Mouse (Mus musculus) lung, embryonic 16.5 days (tissue): ENCODE measurements at regions not wholly inside any gene's neighbourhood (a gene's known extent, or its start where the extent isn't known, plus 50 kb on each side); places are given as distances from the start of the nearest gene placed in this dataset.

ENCODE experiments used
- ATAC-seq: fragments of 200-750 bp; cut with Nextera tagmentation; 2 replicates; pipeline ENCODE4 v1.8.0; 2017; ENCODE audit warnings: low read depth, mild to moderate bottlenecking, moderate library complexity
- H3K27ac ChIP-seq: fragments of 300-500 bp; sonication (generic); 2 replicates; pipeline ENCODE4 v1.5.1; 2014; ENCODE audit warnings: mild to moderate bottlenecking, control low read depth, low read length
- H3K27me3 ChIP-seq: fragments of 300-500 bp; sonication (generic); 2 replicates; pipeline ENCODE4 v1.6.1; 2014; ENCODE audit warnings: low read depth, low read length, mixed read lengths; ENCODE audit not compliant: control insufficient read depth, insufficient read depth
- H3K36me3 ChIP-seq: fragments of 300-500 bp; sonication (generic); 2 replicates; pipeline ENCODE4 v1.6.1; 2014; ENCODE audit warnings: low read length; ENCODE audit not compliant: control insufficient read depth, insufficient read depth
- H3K4me1 ChIP-seq: fragments of 300-500 bp; sonication (generic); replicated peaks from 2 replicates; pipeline ENCODE4 v1.6.1; 2014; ENCODE audit warnings: low read length, mixed read lengths; ENCODE audit not compliant: control insufficient read depth, insufficient read depth
- H3K4me2 ChIP-seq: fragments of 300-500 bp; sonication (generic); 2 replicates; pipeline ENCODE4 v1.6.1; 2014; ENCODE audit warnings: low read depth, low read length, control low read depth
- H3K4me3 ChIP-seq: fragments of 300-500 bp; sonication (generic); 2 replicates; pipeline ENCODE4 v1.5.1; 2014; ENCODE audit warnings: mild to moderate bottlenecking, low read length, control low read depth
- H3K9ac ChIP-seq: fragments of 300-500 bp; sonication (generic); 2 replicates; pipeline ENCODE4 v1.6.1; 2014; ENCODE audit warnings: low read length, control low read depth
- H3K9me3 ChIP-seq: fragments of 300-500 bp; sonication (generic); 2 replicates; pipeline ENCODE4 v1.6.1; 2016; ENCODE audit warnings: low read length; ENCODE audit not compliant: control insufficient read depth
- WGBS: fragments of 180-500 bp; shearing (Covaris S2); extraction: QIAGEN DNeasy Blood & Tissue Kit; methylation state at CpG from one replicate; pipeline ENCODE4 v1.1.7; 2014; 5-methylcytosine and 5-hydroxymethylcytosine counted together

DNA sequence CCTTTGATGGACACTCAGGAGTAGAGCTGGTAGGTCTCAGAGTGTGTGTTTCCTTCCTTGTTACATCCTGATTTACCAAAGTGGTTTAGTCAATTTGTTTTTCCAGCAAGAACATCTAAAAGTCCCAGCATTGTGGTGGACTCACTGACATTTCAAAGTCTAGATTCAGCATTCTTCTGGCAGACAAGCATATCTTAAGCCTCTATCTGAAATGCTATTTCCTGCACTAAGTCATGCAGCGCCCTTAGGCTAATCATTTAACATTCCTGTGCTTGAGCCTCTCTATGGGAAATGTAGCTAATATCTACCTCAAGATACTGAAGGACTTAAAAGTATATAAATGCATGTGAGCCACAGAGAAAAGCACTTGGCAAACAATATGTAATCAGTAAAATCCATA lies 3050.3 kb upstream of the Lrrc6 start:
- no peak overlapping the region for H3K9ac ChIP-seq
- 49% methylated on average over 1 of the region's 1 CpGs for WGBS
- no peaks in the 10 kb centered on the region for H3K9me3 ChIP-seq
- H3K36me3 ChIP-seq = no peaks in the 10 kb centered on the region
- no peak for ATAC-seq
- H3K4me3 ChIP-seq = no peak overlapping the region
- H3K4me1 ChIP-seq = no peaks in the 10 kb centered on the region
- no peak overlapping the region for H3K4me2 ChIP-seq
- H3K27me3 ChIP-seq = no peaks in the 10 kb centered on the region
- H3K27ac ChIP-seq = no peak overlapping the region

DNA sequence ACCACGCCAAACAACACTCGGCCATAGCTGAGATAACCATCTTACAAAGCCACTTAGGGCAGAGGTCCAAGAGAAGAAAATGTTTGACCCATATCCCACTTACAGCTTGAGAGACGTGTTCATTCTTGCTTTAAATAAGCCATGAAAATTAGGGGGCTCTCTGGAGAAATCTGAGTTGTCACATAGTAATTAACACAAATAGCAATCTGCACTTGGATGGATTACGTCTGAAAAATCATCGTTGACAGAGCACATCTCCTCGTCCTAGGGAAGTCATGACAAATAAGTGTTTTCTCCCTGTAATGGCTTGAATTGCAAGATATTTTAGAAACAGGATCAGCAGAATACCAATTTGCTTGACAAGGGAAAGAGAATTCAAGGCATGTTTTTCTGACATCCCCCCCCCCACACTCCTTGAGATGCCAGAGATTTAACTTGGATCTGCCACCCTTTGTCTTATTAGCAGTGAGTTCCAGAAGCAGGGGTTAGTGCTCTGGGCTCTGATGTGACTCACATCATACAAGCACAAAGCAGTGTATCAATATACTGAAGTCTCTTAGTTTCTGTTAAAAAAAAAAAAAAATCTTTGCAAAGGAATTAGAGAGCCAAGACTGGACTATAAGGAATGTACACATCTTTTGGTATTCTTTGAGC lies 3025.9 kb upstream of the Lrrc6 start:
- H3K36me3 ChIP-seq = no peaks in the 10 kb centered on the region
- no peak overlapping the region for H3K4me3 ChIP-seq
- H3K9me3 ChIP-seq = no peaks in the 10 kb centered on the region
- H3K27me3 ChIP-seq = no peaks in the 10 kb centered on the region
- no peaks in the 10 kb centered on the region for H3K4me1 ChIP-seq
- no peak overlapping the region for H3K27ac ChIP-seq
- no peak for ATAC-seq
- H3K9ac ChIP-seq = no peak overlapping the region
- no peak overlapping the region for H3K4me2 ChIP-seq
- 49% methylated on average over 6 of the region's 6 CpGs for WGBS

DNA sequence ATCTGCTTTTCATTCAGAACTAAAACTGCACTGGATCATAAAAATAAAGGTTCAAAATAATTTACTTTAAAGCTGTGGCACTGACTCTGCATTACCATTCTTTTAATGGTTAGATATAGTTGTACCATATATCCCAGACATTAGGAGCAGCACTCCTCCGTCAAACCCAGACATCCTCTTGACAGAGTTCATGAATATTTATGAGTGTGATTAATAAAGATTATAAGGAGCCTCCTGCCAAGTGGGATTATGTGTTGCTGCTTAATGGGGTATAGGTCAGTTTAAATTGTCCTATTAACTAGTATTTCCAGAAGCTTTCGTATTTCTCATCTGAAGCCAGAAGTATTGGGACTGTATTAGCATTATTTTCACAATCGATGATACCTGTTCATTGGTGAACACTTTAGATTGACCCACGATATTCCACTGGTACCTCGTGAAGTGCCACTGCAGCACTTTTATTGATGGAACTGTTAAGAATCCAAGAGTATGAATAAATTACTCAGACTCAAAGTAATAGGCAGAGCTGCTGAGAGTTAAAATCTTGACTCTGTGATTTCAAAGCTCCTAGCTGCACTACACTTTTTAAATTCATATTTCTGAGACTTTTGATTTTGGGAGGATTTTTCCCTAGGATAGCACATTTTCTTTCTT lies 2983.8 kb upstream of the Lrrc6 start:
- whole genome bisulfite sequencing = 75% methylated on average over 5 of the region's 5 CpGs
- no peak overlapping the region for H3K9ac ChIP-seq
- no peak overlapping the region for H3K27ac ChIP-seq
- H3K4me3 ChIP-seq = no peak overlapping the region
- H3K4me1 ChIP-seq = no peaks in the 10 kb centered on the region
- H3K4me2 ChIP-seq = no peak overlapping the region
- H3K27me3 ChIP-seq = no peaks in the 10 kb centered on the region
- H3K9me3 ChIP-seq = no peaks in the 10 kb centered on the region
- ATAC-seq = no peak
- no peaks in the 10 kb centered on the region for H3K36me3 ChIP-seq

DNA sequence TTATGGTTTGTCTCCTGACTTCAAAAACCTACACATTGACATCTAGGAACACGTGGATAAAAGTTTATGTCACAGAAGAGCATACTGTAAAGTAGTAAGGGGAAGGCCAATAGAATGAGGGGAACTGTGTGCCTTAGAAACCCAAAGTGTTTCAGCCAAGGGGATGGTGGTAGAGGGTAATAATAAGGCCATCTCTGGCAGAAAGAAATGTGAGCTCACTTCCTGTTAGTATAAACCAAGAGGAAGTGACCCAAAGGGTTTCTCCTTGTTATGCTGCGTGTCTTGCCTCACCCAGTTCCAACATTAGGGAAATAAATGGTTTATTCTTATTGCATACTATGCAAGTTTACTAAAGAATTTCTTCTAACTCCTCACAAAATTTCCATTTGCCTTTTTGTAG lies 2982.4 kb upstream of the Lrrc6 start:
- 44% methylated on average over 2 of the region's 2 CpGs for WGBS

GRCm38 (mm10) chr15:69481087-69481486 lies 2980.4 kb upstream of the Lrrc6 start:
- H3K36me3 ChIP-seq = no peaks in the 10 kb centered on the region
- WGBS = 61% methylated on average over 3 of the region's 3 CpGs
- no peak overlapping the region for H3K4me2 ChIP-seq
- no peak overlapping the region for H3K4me3 ChIP-seq
- no peak overlapping the region for H3K9ac ChIP-seq
- H3K27me3 ChIP-seq = no peaks in the 10 kb centered on the region
- H3K9me3 ChIP-seq = no peaks in the 10 kb centered on the region
- H3K4me1 ChIP-seq = no peaks in the 10 kb centered on the region
- H3K27ac ChIP-seq = no peak overlapping the region
- ATAC-seq = no peak

More for the DNA sequence above, 2982.4 kb upstream of the Lrrc6 start:
- Histone ChIP-seq H3K4me1 (no peaks in the 10 kb centered on the region), H3K36me3 (no peaks in the 10 kb centered on the region), H3K9ac (no peak overlapping the region), H3K9me3 (no peaks in the 10 kb centered on the region), H3K27me3 (no peaks in the 10 kb centered on the region), H3K4me3 (no peak overlapping the region), H3K4me2 (no peak overlapping the region), H3K27ac (no peak overlapping the region)
- no peak for ATAC-seq

GRCm38 (mm10) chr15:69477050-69477449 lies 2976.3 kb upstream of the Lrrc6 start:
- Histone ChIP-seq H3K36me3 (no peaks in the 10 kb centered on the region), H3K9ac (no peak overlapping the region), H3K4me1 (no peaks in the 10 kb centered on the region), H3K27ac (no peak overlapping the region), H3K27me3 (no peaks in the 10 kb centered on the region), H3K4me2 (no peak overlapping the region), H3K4me3 (no peak overlapping the region), H3K9me3 (no peaks in the 10 kb centered on the region)
- 78% methylated on average over 3 of the region's 3 CpGs for WGBS
- no peak for ATAC-seq

DNA sequence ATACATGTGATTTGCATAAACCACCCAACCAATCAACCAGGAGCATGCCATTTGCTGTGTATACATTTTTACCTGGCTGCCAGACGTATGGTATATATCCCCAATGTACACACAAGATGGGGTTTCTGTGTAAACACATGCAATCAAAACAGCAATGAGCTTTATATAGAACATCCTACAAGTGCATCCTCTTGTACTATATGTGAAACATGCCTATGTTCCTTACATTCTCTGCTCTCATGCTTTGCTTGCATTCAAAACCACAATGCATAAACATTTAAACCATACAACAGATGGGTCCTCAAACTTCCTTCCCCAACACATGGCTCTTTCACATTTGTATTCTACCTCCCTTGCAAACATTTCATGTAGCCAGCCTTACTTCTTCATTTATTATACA lies 2968.9 kb upstream of the Lrrc6 start:
- no peak overlapping the region for H3K9ac ChIP-seq
- no peak for ATAC-seq
- no peaks in the 10 kb centered on the region for H3K9me3 ChIP-seq
- no peaks in the 10 kb centered on the region for H3K27me3 ChIP-seq
- no peak overlapping the region for H3K27ac ChIP-seq
- H3K4me2 ChIP-seq = no peak overlapping the region
- H3K4me3 ChIP-seq = no peak overlapping the region
- H3K4me1 ChIP-seq = no peaks in the 10 kb centered on the region
- no peaks in the 10 kb centered on the region for H3K36me3 ChIP-seq
- 49% methylated on average over 1 of the region's 1 CpGs for WGBS

DNA sequence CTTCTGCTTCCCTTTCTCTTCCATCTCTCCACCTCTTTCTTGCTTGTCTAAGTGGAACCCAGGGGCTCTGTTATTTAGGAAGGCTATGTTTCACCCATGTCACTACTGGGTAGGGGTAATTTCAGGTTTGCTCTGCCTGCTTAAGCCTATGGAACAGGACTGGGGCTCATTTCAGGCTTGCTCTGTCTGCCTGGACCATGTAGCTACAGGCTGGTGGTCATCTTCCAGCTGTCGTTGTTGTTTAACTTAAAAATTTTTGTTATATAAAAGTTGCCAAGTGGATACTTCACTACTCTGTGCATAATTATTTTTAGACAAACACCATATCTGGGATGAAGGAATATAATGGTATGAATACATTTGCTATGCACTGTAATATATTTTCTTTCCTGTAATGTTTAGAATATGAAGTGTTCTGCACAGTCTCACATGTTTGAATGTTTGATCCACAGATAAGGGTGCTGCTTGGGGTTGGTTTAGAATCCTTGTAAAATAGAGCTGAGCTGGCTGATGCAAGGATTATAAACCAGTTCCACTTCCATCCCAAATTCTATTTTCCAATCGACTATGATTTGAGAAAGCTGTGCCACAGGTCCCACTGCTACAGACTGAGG lies 2960.0 kb upstream of the Lrrc6 start:
- Histone ChIP-seq H3K36me3 (no peaks in the 10 kb centered on the region), H3K27me3 (no peaks in the 10 kb centered on the region), H3K9ac (no peak overlapping the region), H3K27ac (no peak overlapping the region), H3K4me1 (no peaks in the 10 kb centered on the region), H3K4me2 (no peak overlapping the region), H3K9me3 (no peaks in the 10 kb centered on the region), H3K4me3 (no peak overlapping the region)
- WGBS = 55% methylated on average over 2 of the region's 2 CpGs
- ATAC-seq = peak; percentile 65

- H3K4me1 ChIP-seq = no peaks in the 10 kb centered on the region
- H3K27me3 ChIP-seq = no peaks in the 10 kb centered on the region
- no peak overlapping the region for H3K4me2 ChIP-seq
- 71% methylated on average over 4 of the region's 4 CpGs for WGBS
- H3K4me3 ChIP-seq = no peak overlapping the region
- H3K9ac ChIP-seq = no peak overlapping the region
- H3K9me3 ChIP-seq = no peaks in the 10 kb centered on the region
- no peaks in the 10 kb centered on the region for H3K36me3 ChIP-seq
- H3K27ac ChIP-seq = no peak overlapping the region
- no peak for ATAC-seq
Measured at GRCm38 (mm10) chr15:69457473-69457872, 2956.8 kb upstream of the Lrrc6 start.
